Mouse (Mus musculus) neural tube, embryonic 14.5 days (tissue): ENCODE data around the gene Slc22a15. TPM values are rescaled to one million over a fixed set of nuclear protein-coding genes. Genes with fewer than 3 reads are reported as not detected.

Experiments used
- polyA plus RNA-seq: library from polyadenylated mRNA; unstranded; fragments of >200 nt; fragmentation: Nextera tagmentation; extraction: Ambion mirVana; gene quantifications from 2 replicates; pipeline ENCODE4 v1.2.1, GENCODE M21; 2014

Slc22a15 gene
- polyA plus RNA-seq, 1 experiment from 2014 or later, result 6.1 TPM

Other genes starting within 250 kb of the Slc22a15 start
- gene Mab21l3, start 75.5 kb downstream of the Slc22a15 start, polyA plus RNA-seq, result 0.12 TPM in 1 of 2 replicates, not detected in the other
- 20.8 and 33.7 TPM in 2 replicates for gene Nhlh2, start 85.6 kb upstream of the Slc22a15 start, polyA plus RNA-seq
- gene Casq2, start 162.0 kb upstream of the Slc22a15 start, polyA plus RNA-seq, result 0.67 and 0.75 TPM in 2 replicates